Mouse (Mus musculus) embryonic facial prominence, embryonic 14.5 days (tissue): ENCODE results near the gene Gpr183. TPM values are rescaled to one million over a fixed set of nuclear protein-coding genes. Genes with fewer than 3 reads are reported as not detected.
A peak's percentile ranks its signal among the peaks of the same experiment; 100 is the strongest.

Experiments
- ATAC-seq: fragments of 200-750 bp; cut with Nextera tagmentation; 2 replicates; pipeline ENCODE4 v1.8.0; 2017; ENCODE audit warnings: low read depth, moderate number of reproducible peaks, moderate TSS enrichment
- DNase-seq: peaks from one replicate; pipeline ENCODE4 v3.0.0-alpha.2; 2015; ENCODE audit warnings: low spot score
- H3K27ac ChIP-seq: fragments of 300-500 bp; sonication (generic); replicated peaks from 2 replicates; pipeline ENCODE4 v1.5.1; 2014; ENCODE audit warnings: low read depth, mild to moderate bottlenecking, low read length, moderate library complexity
- H3K27me3 ChIP-seq: fragments of 300-500 bp; sonication (generic); replicated peaks from 2 replicates; pipeline ENCODE4 v1.6.1; 2014; ENCODE audit warnings: low read length; ENCODE audit not compliant: control insufficient read depth, insufficient read depth
- H3K36me3 ChIP-seq: fragments of 300-500 bp; sonication (generic); 2 replicates; pipeline ENCODE4 v1.6.1; 2014; ENCODE audit warnings: low read length, mixed read lengths; ENCODE audit not compliant: control insufficient read depth, insufficient read depth
- H3K4me1 ChIP-seq: fragments of 300-500 bp; sonication (generic); 2 replicates; pipeline ENCODE4 v1.6.1; 2014; ENCODE audit warnings: antibody characterized with exemption, low read length; ENCODE audit not compliant: control insufficient read depth, insufficient read depth
- H3K4me2 ChIP-seq: fragments of 300-500 bp; sonication (generic); 2 replicates; pipeline ENCODE4 v1.6.1; 2014; ENCODE audit warnings: low read depth, mild to moderate bottlenecking, low read length, moderate library complexity, mixed read lengths
- H3K4me3 ChIP-seq: fragments of 300-500 bp; sonication (generic); 2 replicates; pipeline ENCODE4 v1.5.1; 2014; ENCODE audit warnings: low read depth, mild to moderate bottlenecking, low read length
- H3K9ac ChIP-seq: fragments of 300-500 bp; sonication (generic); 2 replicates; pipeline ENCODE4 v1.6.1; 2014; ENCODE audit warnings: low read depth, mild to moderate bottlenecking, low read length, moderate library complexity, mixed read lengths
- H3K9me3 ChIP-seq: fragments of 300-500 bp; sonication (generic); 2 replicates; pipeline ENCODE4 v1.6.1; 2016; ENCODE audit warnings: low read length; ENCODE audit not compliant: control insufficient read depth
- WGBS: fragments of 180-500 bp; shearing (Covaris S2); extraction: QIAGEN DNeasy Blood & Tissue Kit; methylation state at CpG from one replicate; pipeline ENCODE4 v1.1.7; 2014; 5-methylcytosine and 5-hydroxymethylcytosine counted together
- polyA plus RNA-seq: library from polyadenylated mRNA; unstranded; fragments of >200 nt; fragmentation: Nextera tagmentation; extraction: Ambion mirVana; gene quantifications from 2 replicates; pipeline ENCODE4 v1.2.1, GENCODE M21; 2014

Gpr183 gene
- polyA plus RNA-seq, 1 experiment from 2014 or later: 3.5 TPM

DNA sequence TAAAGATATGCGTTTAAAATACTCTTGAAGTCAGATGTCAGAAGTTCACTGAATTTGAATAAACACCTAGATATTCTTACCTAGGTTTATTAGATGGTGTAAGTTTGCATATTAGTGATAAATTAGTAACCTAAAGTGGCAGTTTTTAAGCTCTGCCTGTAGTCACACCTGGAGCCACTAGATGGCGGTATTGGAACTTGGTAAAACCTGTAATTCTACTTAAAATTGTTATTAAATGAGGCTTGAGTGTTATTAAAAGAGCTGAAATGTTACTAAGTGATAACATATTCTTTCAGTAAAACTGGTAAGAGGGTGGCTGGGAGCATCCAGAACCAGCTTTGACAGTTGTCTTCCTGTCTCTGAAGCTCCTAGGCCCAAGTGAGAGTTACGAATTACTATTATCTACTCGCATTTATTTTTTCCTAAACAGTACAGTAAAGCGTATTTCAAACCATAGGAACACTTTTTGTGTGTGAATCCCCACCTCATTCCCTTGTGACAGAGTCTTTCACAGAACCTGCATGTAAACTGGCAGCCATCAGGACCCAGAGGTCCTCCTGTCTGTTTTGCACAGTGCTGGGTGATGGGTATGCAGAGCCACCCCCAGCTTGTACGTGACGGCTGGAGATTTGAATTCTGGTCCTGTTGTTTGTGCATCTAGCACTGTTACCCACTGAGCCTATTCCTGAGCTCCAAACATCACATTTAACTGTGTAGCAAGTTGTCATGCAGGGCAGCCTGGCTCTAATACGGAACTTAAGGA lies 36.4 kb downstream of the Gpr183 start:
- Histone ChIP-seq H3K27ac (no peak overlapping the region), H3K4me1 (no peaks in the 10 kb centered on the region), H3K4me2 (no peak overlapping the region), H3K9me3 (no peaks in the 10 kb centered on the region), H3K9ac (no peak overlapping the region), H3K27me3 (no peaks in the 10 kb centered on the region), H3K36me3 (no peaks in the 10 kb centered on the region), H3K4me3 (no peak overlapping the region)
- ATAC-seq (no peak), DNase-seq (peak; percentile 86)
- WGBS: 68% methylated on average over 8 of the region's 8 CpGs

- WGBS: 92% methylated on average over 8 of the region's 8 CpGs
These were observed 37.5 kb downstream of the Gpr183 start for GRCm38 (mm10) chr14:121927451-121927850.

GRCm38 (mm10) chr14:121926901-121927300 lies 38.1 kb downstream of the Gpr183 start:
- no peaks in the 10 kb centered on the region for H3K9me3 ChIP-seq
- H3K4me3 ChIP-seq: no peak overlapping the region
- no peak overlapping the region for H3K9ac ChIP-seq
- no peaks in the 10 kb centered on the region for H3K27me3 ChIP-seq
- no peaks in the 10 kb centered on the region for H3K36me3 ChIP-seq
- no peaks in the 10 kb centered on the region for H3K4me1 ChIP-seq
- H3K27ac ChIP-seq: no peak overlapping the region
- DNase-seq (no peak), ATAC-seq (no peak)
- WGBS: 86% methylated on average over 6 of the region's 6 CpGs
- no peak overlapping the region for H3K4me2 ChIP-seq

More at GRCm38 (mm10) chr14:121927451-121927850, 37.5 kb downstream of the Gpr183 start:
- DNase-seq (no peak), ATAC-seq (no peak)
- Histone ChIP-seq H3K27me3 (no peaks in the 10 kb centered on the region), H3K9me3 (no peaks in the 10 kb centered on the region), H3K4me1 (no peaks in the 10 kb centered on the region), H3K36me3 (no peaks in the 10 kb centered on the region), H3K4me3 (no peak overlapping the region), H3K9ac (no peak overlapping the region), H3K4me2 (no peak overlapping the region), H3K27ac (no peak overlapping the region)

DNA sequence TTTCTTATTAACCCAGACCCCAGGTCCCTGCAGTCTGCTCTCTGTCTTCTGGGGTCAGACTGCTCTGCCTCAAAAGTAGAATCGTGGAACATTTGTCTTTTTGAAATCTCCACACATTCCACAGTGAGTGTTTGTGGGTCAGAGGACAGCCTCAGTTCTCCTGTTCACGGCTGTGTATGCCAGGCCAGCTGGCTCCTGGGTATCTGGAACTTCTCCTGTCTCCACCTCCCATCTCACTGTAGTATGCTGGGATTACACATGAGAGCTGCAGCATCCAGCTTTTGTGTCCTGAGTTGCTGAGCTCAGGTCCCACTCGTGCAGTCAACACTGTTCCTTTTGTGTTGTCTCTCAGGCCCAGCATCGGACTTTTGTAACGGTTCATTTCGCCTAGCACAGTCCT lies 40.1 kb downstream of the Gpr183 start:
- no peak for DNase-seq
- H3K9me3 ChIP-seq: no peaks in the 10 kb centered on the region
- H3K4me1 ChIP-seq: no peaks in the 10 kb centered on the region
- ATAC-seq: no peak
- H3K27me3 ChIP-seq: no peaks in the 10 kb centered on the region
- no peak overlapping the region for H3K27ac ChIP-seq
- no peak overlapping the region for H3K9ac ChIP-seq
- WGBS: 79% methylated on average over 6 of the region's 6 CpGs
- H3K4me3 ChIP-seq: no peak overlapping the region
- no peaks in the 10 kb centered on the region for H3K36me3 ChIP-seq
- no peak overlapping the region for H3K4me2 ChIP-seq

DNA sequence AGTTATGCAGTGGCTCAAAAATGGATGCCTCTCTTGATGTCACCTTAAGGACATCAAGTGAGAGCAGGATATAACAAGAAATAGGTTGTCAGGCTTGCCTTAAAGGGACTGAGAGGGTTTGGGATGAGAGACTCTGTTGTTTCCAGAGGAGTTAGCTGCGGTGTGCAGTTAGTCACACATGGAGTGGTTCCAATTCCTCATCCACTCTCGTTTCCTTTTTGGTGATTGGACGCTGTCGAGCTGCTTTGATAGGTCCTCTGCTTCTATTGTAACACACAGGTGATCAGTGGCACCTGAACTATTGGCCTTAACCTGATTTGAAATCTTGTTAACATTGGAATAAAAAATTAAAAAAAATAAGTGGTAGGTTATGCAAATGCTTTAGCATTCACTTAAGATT lies 42.3 kb downstream of the Gpr183 start:
- Histone ChIP-seq H3K27ac (no peak overlapping the region), H3K4me1 (no peaks in the 10 kb centered on the region), H3K27me3 (no peaks in the 10 kb centered on the region), H3K4me2 (no peak overlapping the region), H3K36me3 (0 out of 2 replicates have a peak, but pooled peaks cover 2% of the 10 kb centered on the region), H3K4me3 (no peak overlapping the region), H3K9me3 (no peaks in the 10 kb centered on the region), H3K9ac (no peak overlapping the region)
- 73% methylated on average over 4 of the region's 4 CpGs for WGBS
- ATAC-seq (no peak), DNase-seq (no peak)

DNA sequence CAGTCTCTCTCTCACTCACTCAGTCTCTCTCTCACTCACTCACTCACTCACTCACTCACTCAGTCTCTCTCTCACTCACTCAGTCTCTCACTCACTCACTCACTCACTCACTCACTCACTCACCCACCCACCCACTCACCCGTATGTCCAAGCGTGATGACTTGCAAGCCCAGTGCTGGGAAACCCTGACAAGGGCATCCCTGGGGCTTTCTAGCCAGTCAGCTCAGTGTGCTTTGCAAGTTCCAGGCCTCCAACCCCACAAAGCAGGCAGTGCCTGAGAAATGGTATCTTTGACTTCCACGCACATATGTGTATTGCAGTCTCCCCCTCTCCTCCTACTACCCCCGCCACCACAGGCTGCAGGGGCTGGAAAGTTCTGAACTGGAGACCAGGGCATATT lies 43.0 kb downstream of the Gpr183 start:
- Histone ChIP-seq H3K4me3 (no peak overlapping the region), H3K4me1 (no peaks in the 10 kb centered on the region), H3K27ac (no peak overlapping the region), H3K4me2 (no peak overlapping the region), H3K9me3 (no peaks in the 10 kb centered on the region), H3K27me3 (no peaks in the 10 kb centered on the region), H3K36me3 (peaks cover 9% of the 10 kb centered on the region; the same call in 1 of the 2 replicates), H3K9ac (no peak overlapping the region)
- 86% methylated on average over 4 of the region's 4 CpGs for WGBS
- ATAC-seq (no peak), DNase-seq (no peak)

GRCm38 (mm10) chr14:121920511-121921124 lies 44.4 kb downstream of the Gpr183 start:
- H3K4me3 ChIP-seq: no peak overlapping the region
- no peak for DNase-seq
- no peak overlapping the region for H3K27ac ChIP-seq
- H3K27me3 ChIP-seq: no peaks in the 10 kb centered on the region
- WGBS: 78% methylated on average over 11 of the region's 12 CpGs
- H3K9ac ChIP-seq: no peak overlapping the region
- H3K36me3 ChIP-seq: peaks cover 21% of the 10 kb centered on the region
- H3K9me3 ChIP-seq: no peaks in the 10 kb centered on the region
- no peak for ATAC-seq
- no peaks in the 10 kb centered on the region for H3K4me1 ChIP-seq
- H3K4me2 ChIP-seq: no peak overlapping the region

DNA sequence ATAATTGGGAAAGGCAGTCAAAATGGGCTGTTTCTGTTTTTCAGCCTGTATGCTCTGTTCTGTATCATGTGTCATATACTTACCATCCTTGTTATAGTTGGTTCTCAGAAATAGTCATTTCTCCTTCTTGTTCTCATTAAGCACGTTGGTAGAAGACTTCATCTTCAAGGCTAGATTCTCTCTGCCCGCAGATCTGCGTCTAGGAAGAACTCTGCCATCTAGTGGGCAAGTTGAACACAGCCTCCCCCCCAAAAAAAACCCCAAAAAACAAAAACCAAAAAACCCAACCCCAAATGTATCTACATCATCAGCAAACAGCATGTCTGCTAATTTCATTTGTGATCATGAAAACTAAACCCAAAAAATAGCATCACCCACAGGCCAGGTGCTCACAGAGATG lies 45.2 kb downstream of the Gpr183 start:
- Histone ChIP-seq H3K4me3 (no peak overlapping the region), H3K9ac (no peak overlapping the region), H3K4me1 (no peaks in the 10 kb centered on the region), H3K4me2 (no peak overlapping the region), H3K36me3 (peaks cover 21% of the 10 kb centered on the region), H3K27me3 (no peaks in the 10 kb centered on the region), H3K27ac (no peak overlapping the region), H3K9me3 (no peaks in the 10 kb centered on the region)
- WGBS: 23% methylated on average over 3 of the region's 3 CpGs
- ATAC-seq (no peak), DNase-seq (peak; percentile 53)

DNA sequence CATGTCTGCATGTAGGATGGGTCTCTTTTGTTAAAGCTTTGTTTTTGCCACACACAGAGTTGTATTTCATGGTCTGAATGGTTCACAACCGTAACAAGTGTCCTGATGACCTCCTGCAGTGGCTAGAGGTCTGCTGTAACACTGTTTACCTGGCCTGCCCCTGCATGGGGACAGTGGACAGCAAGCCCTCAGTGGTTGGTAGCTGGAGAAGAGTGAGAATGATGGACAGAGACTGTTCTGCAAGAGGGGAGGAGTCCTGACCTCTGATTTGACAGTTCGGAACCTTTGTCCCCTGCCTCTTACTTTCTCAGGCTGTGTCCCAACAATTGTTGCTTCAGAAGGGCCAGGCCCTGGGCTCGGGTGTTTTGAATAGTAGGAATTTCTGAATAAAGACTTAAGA lies 46.7 kb downstream of the Gpr183 start:
- H3K36me3 ChIP-seq: peaks cover 21% of the 10 kb centered on the region
- no peak overlapping the region for H3K4me3 ChIP-seq
- WGBS: 79% methylated on average over 3 of the region's 3 CpGs
- no peaks in the 10 kb centered on the region for H3K9me3 ChIP-seq
- DNase-seq (no peak), ATAC-seq (no peak)
- H3K27ac ChIP-seq: no peak overlapping the region
- no peaks in the 10 kb centered on the region for H3K27me3 ChIP-seq
- H3K4me1 ChIP-seq: no peaks in the 10 kb centered on the region
- H3K9ac ChIP-seq: no peak overlapping the region
- no peak overlapping the region for H3K4me2 ChIP-seq
